ENCODE assay signal across 11 mouse cellular contexts in genomic region chr3:151818265-151818664, GRCm38 (mm10). TPM values are rescaled to one million over a fixed set of nuclear protein-coding genes. Genes with fewer than 3 reads are reported as not detected.
DNase-seq lines count a peak whose midpoint lies in the region; ATAC-seq and TF ChIP-seq lines count a peak whose summit lies in the region.
"Had no signal": no experiment of that assay in that cellular context is flagged by ENCODE, and none has a peak within 500 bp of the region (broad histone marks: within the 10 kb centered on the region; RNA-seq: fewer than 3 reads in every experiment).

No protein-coding gene starts in this region.

- H3K27ac ChIP-seq in liver, adult 2 months (replicated peaks; ENCODE audit: insufficient read depth, low read depth, low read length): no peak overlapping the region
- no peak overlapping the region for H3K27ac ChIP-seq in liver, embryonic 12.5 days
- no peak overlapping the region for H3K27ac ChIP-seq in limb, embryonic 14.5 days (replicated peaks; ENCODE audit: low read depth, low read length)
- H3K27ac ChIP-seq: lung, embryonic 15.5 days; stomach, embryonic 15.5 days had no signal

- ATAC-seq in liver, embryonic 12.5 days: no peak
- ATAC-seq in limb, embryonic 14.5 days (ENCODE audit: low FRiP score, low read depth): no peak

- no peak overlapping the region for H3K4me3 ChIP-seq in liver, adult 2 months (ENCODE audit: insufficient read depth, low read depth, low read length)
- H3K4me3 ChIP-seq in liver, embryonic 12.5 days: no peak overlapping the region
- no peak overlapping the region for H3K4me3 ChIP-seq in limb, embryonic 14.5 days (replicated peaks; ENCODE audit: low read length)
- H3K4me3 ChIP-seq: lung, embryonic 15.5 days; stomach, embryonic 15.5 days had no signal

- peak; percentile 57 for DNase-seq in liver, adult 2 months (ENCODE audit: extremely low read depth, low read depth, low spot score)
- DNase-seq in ZHBTc4 (ENCODE audit: low read depth, low spot score): peak; percentile 55
- DNase-seq in embryo, embryonic 11 days: peak; percentile 60
- DNase-seq in limb, embryonic 14.5 days (ENCODE audit: low spot score): peak; percentile 25
- DNase-seq in thymus, adult 18-20 months: no peak
- DNase-seq in B cell, adult 2 months: no peak
- no peak for DNase-seq in right cerebral cortex, postnatal 10 days (ENCODE audit: low spot score in 2 of 2)

- WGBS in liver, adult 2 months: 67% methylated on average over 6 of the region's 6 CpGs
- WGBS in liver, embryonic 12.5 days (ENCODE audit: insufficient replicate concordance): 64% methylated on average over 6 of the region's 6 CpGs
- WGBS in limb, embryonic 14.5 days: 72% methylated on average over 6 of the region's 6 CpGs

- no peak overlapping the region for H3K4me2 ChIP-seq in liver, embryonic 12.5 days
- no peak overlapping the region for H3K4me2 ChIP-seq in limb, embryonic 14.5 days (replicated peaks; ENCODE audit: low read depth, low read length, severe bottlenecking)
- H3K4me2 ChIP-seq: lung, embryonic 15.5 days; stomach, embryonic 15.5 days had no signal

- TF ChIP-seq CTCF in liver, adult 2 months (IDR thresholded peaks at IDR 0.05; ENCODE audit: low read depth, low read length): peak; percentile 80

- H3K9ac ChIP-seq in liver, adult 2 months (ENCODE audit: low read depth, low read length): no peak overlapping the region
- no peak overlapping the region for H3K9ac ChIP-seq in liver, embryonic 12.5 days
- H3K9ac ChIP-seq in limb, embryonic 14.5 days (ENCODE audit: low read depth, low read length, severe bottlenecking): no peak overlapping the region
- H3K9ac ChIP-seq: lung, embryonic 15.5 days; stomach, embryonic 15.5 days had no signal

- H3K9me3 ChIP-seq in liver, embryonic 12.5 days (replicated peaks): no peaks in the 10 kb centered on the region
- no peaks in the 10 kb centered on the region for H3K9me3 ChIP-seq in limb, embryonic 14.5 days (ENCODE audit: control insufficient read depth, low read length)
- H3K9me3 ChIP-seq: lung, embryonic 15.5 days; stomach, embryonic 15.5 days had no signal

- no peaks in the 10 kb centered on the region for H3K36me3 ChIP-seq in liver, adult 2 months (ENCODE audit: control insufficient read depth, insufficient read depth, low read length)
- no peaks in the 10 kb centered on the region for H3K36me3 ChIP-seq in liver, embryonic 12.5 days
- no peaks in the 10 kb centered on the region for H3K36me3 ChIP-seq in limb, embryonic 14.5 days (ENCODE audit: control insufficient read depth, insufficient read depth, low read length)
- H3K36me3 ChIP-seq: lung, embryonic 15.5 days; stomach, embryonic 15.5 days had no signal

- no peaks in the 10 kb centered on the region for H3K79me2 ChIP-seq in liver, adult 2 months (ENCODE audit: control insufficient read depth, insufficient read depth, low read length)

- no peak for TF ChIP-seq POLR2A in liver, adult 2 months (IDR thresholded peaks at IDR 0.05; ENCODE audit: extremely low read depth, insufficient read depth, low read length)
- TF ChIP-seq POLR2A in limb, embryonic 14.5 days (IDR thresholded peaks at IDR 0.05; ENCODE audit: borderline replicate concordance, extremely low read depth, insufficient read depth, insufficient read length): no peak

- no peaks in the 10 kb centered on the region for H3K27me3 ChIP-seq in liver, adult 2 months (ENCODE audit: control insufficient read depth, insufficient read depth, low read length)
- no peaks in the 10 kb centered on the region for H3K27me3 ChIP-seq in liver, embryonic 12.5 days (replicated peaks)
- H3K27me3 ChIP-seq in limb, embryonic 14.5 days (ENCODE audit: control insufficient read depth, insufficient read depth, low read length): no peaks in the 10 kb centered on the region
- H3K27me3 ChIP-seq: lung, embryonic 15.5 days; stomach, embryonic 15.5 days had no signal

- no peaks in the 10 kb centered on the region for H3K4me1 ChIP-seq in liver, adult 2 months (ENCODE audit: control insufficient read depth, insufficient read depth, low read length)
- H3K4me1 ChIP-seq in liver, embryonic 12.5 days: no peaks in the 10 kb centered on the region
- no peaks in the 10 kb centered on the region for H3K4me1 ChIP-seq in limb, embryonic 14.5 days (ENCODE audit: control insufficient read depth, insufficient read depth, low read length)
- H3K4me1 ChIP-seq: lung, embryonic 15.5 days; stomach, embryonic 15.5 days had no signal

RNA-seq across cellular contexts. Expression of gene Ptgfr, which starts 19.2 kb away (rescaled TPM):
- total RNA-seq in liver, adult 2 months (2014; rRNA removed): 0.18 and 0.20 TPM in 2 replicates
- polyA plus RNA-seq in liver, adult 2 months (2012; rRNA removed): 0.11 TPM in 1 of 2 replicates, not detected in the other
- polyA plus RNA-seq in liver, embryonic 12.5 days (2016; fragmentation: Nextera tagmentation; extraction: Ambion mirVana): 0.22 and 0.41 TPM in 2 replicates
- 3.6 and 4.1 TPM in 2 replicates for polyA plus RNA-seq in limb, embryonic 14.5 days (2012; rRNA removed)
- polyA plus RNA-seq in limb, embryonic 14.5 days (2014; fragmentation: Nextera tagmentation; extraction: Ambion mirVana): 7.2 and 8.7 TPM in 2 replicates

RNA-seq across cellular contexts. Expression of gene Ifi44l, which starts 55.6 kb away (rescaled TPM):
- total RNA-seq in liver, adult 2 months (2014; rRNA removed): not detected in 2 replicates
- not detected in 2 replicates for polyA plus RNA-seq in liver, adult 2 months (2012; rRNA removed)
- not detected in 2 replicates for polyA plus RNA-seq in liver, embryonic 12.5 days (2016; fragmentation: Nextera tagmentation; extraction: Ambion mirVana)
- 0.05 and 0.06 TPM in 2 replicates for polyA plus RNA-seq in limb, embryonic 14.5 days (2012; rRNA removed)
- 0.23 TPM in 1 of 2 replicates, not detected in the other for polyA plus RNA-seq in limb, embryonic 14.5 days (2014; fragmentation: Nextera tagmentation; extraction: Ambion mirVana)
- polyA plus RNA-seq: embryonic facial prominence, embryonic 14.5 days; lung, embryonic 15.5 days; stomach, embryonic 15.5 days had no signal

Comparison
In these comparisons a context has a peak if more than half of its experiments do, and no peak if none do; other contexts are left out.
1. DNase-seq: peak in liver, adult 2 months (single experiment), ZHBTc4 (single experiment), embryo, embryonic 11 days (single experiment) and limb, embryonic 14.5 days (single experiment); none in thymus, adult 18-20 months (0 of 2), B cell, adult 2 months (0 of 2) and right cerebral cortex, postnatal 10 days (0 of 2).